Mouse (Mus musculus) WW6 (cell line): ENCODE data around the gene Fkbp8.
"Not testable (repeated sequence)": the region's sequence is repeated elsewhere in the genome, so short reads cannot be mapped to it uniquely, and the experiment has no call there.

Experiments
- DNase-seq: peaks from one replicate; pipeline ENCODE4 v3.0.0-alpha.2; 2013; ENCODE audit warnings: low read depth, low spot score

The Fkbp8 gene

GRCm38 (mm10) chr8:70501820-70502529 is 25.5 kb upstream of the Fkbp8 start:
- DNase-seq: no peak

GRCm38 (mm10) chr8:70502540-70502939 is 25.0 kb upstream of the Fkbp8 start:
- no peak for DNase-seq

GRCm38 (mm10) chr8:70503062-70503750 is 24.3 kb upstream of the Fkbp8 start:
- no peak for DNase-seq

- no peak for DNase-seq
Measured at GRCm38 (mm10) chr8:70504291-70504716, 23.2 kb upstream of the Fkbp8 start.

GRCm38 (mm10) chr8:70504851-70505250 is 22.7 kb upstream of the Fkbp8 start:
- DNase-seq: no peak

GRCm38 (mm10) chr8:70505698-70506327 is 21.7 kb upstream of the Fkbp8 start:
- no peak for DNase-seq

- DNase-seq: peak; percentile 97
Measured at GRCm38 (mm10) chr8:70506328-70507026, 21.0 kb upstream of the Fkbp8 start, which contains the start of gene Rex1bd. Rex1bd (minus strand) TSS chr8:70506752.

- DNase-seq: no peak
Measured at GRCm38 (mm10) chr8:70507027-70507393, 20.5 kb upstream of the Fkbp8 start.

GRCm38 (mm10) chr8:70509281-70509952 is 18.1 kb upstream of the Fkbp8 start:
- DNase-seq: no peak

GRCm38 (mm10) chr8:70510228-70510915 is 17.2 kb upstream of the Fkbp8 start, which contains the start of gene Uba52:
Uba52 (minus strand) TSS chr8:70510801.
- peak; percentile 97 for DNase-seq

GRCm38 (mm10) chr8:70511174-70511573 is 16.4 kb upstream of the Fkbp8 start:
- not testable (repeated sequence) for DNase-seq

GRCm38 (mm10) chr8:70511770-70512169 is 15.8 kb upstream of the Fkbp8 start:
- no peak for DNase-seq

GRCm38 (mm10) chr8:70512253-70512903 is 15.1 kb upstream of the Fkbp8 start:
- no peak for DNase-seq

GRCm38 (mm10) chr8:70513441-70513840 is 14.1 kb upstream of the Fkbp8 start:
- DNase-seq: no peak

GRCm38 (mm10) chr8:70517940-70518643 is 9.4 kb upstream of the Fkbp8 start:
- no peak for DNase-seq

GRCm38 (mm10) chr8:70519043-70519442 is 8.5 kb upstream of the Fkbp8 start:
- no peak for DNase-seq

GRCm38 (mm10) chr8:70519606-70520005 is 7.9 kb upstream of the Fkbp8 start:
- DNase-seq: no peak

- DNase-seq: peak; percentile 99
Measured at GRCm38 (mm10) chr8:70522592-70523403, 4.7 kb upstream of the Fkbp8 start.

- no peak for DNase-seq
Measured at GRCm38 (mm10) chr8:70527111-70527511, 413 bp upstream of the Fkbp8 start.
